Mouse (Mus musculus): ENCODE measurements around the gene Gpr50. TPM values are rescaled to one million over a fixed set of nuclear protein-coding genes. Genes with fewer than 3 reads are reported as not detected.

Gene Gpr50
- polyA plus RNA-seq, 1 experiment from 2014 or later, result 0.21 TPM

- Histone ChIP-seq H3K36me3 (no peaks in the 10 kb centered on the region), H3K9me3 (no peaks in the 10 kb centered on the region), H3K9ac (peak overlapping the region; percentile 16; the same call in 1 of the 2 replicates), H3K27ac (no peak overlapping the region), H3K4me1 (no peaks in the 10 kb centered on the region), H3K27me3 (peaks cover 85% of the 10 kb centered on the region), H3K4me3 (peak overlapping the region; percentile 43), H3K4me2 (peak overlapping the region; percentile 78)
- 6% methylated on average over 15 of the region's 15 CpGs for WGBS
- no peak for ATAC-seq (ENCODE audit: borderline replicate concordance, extremely low read depth, low FRiP score, low TSS enrichment)
Measured at GRCm38 (mm10) chrX:71664688-71665026, 1.2 kb downstream of the Gpr50 start.

- Histone ChIP-seq H3K9ac (no peak overlapping the region), H3K4me2 (no peak overlapping the region), H3K27me3 (peaks cover 31% of the 10 kb centered on the region), H3K4me3 (no peak overlapping the region), H3K9me3 (no peaks in the 10 kb centered on the region), H3K27ac (no peak overlapping the region), H3K36me3 (no peaks in the 10 kb centered on the region), H3K4me1 (no peaks in the 10 kb centered on the region)
- 14% methylated on average over 6 of the region's 6 CpGs for WGBS
- ATAC-seq (ENCODE audit: borderline replicate concordance, extremely low read depth, low FRiP score, low TSS enrichment), result no peak
Measured at GRCm38 (mm10) chrX:71670254-71670653, 6.8 kb downstream of the Gpr50 start.

GRCm38 (mm10) chrX:71700817-71701469 lies 37.5 kb downstream of the Gpr50 start:
- 43% methylated on average over 6 of the region's 6 CpGs for WGBS
- Histone ChIP-seq H3K27me3 (no peaks in the 10 kb centered on the region; the same call in 1 of the 2 replicates), H3K9ac (no peak overlapping the region), H3K9me3 (no peaks in the 10 kb centered on the region), H3K27ac (no peak overlapping the region), H3K4me1 (no peaks in the 10 kb centered on the region), H3K4me2 (no peak overlapping the region), H3K4me3 (no peak overlapping the region), H3K36me3 (no peaks in the 10 kb centered on the region)
- ATAC-seq (ENCODE audit: borderline replicate concordance, extremely low read depth, low FRiP score, low TSS enrichment), result no peak

Other genes starting within 250 kb of the Gpr50 start
- gene Cd99l2, start 170.8 kb upstream of the Gpr50 start, polyA plus RNA-seq (2015; fragmentation: Nextera tagmentation; extraction: Ambion mirVana), result 31.9 and 34.8 TPM in 2 replicates
- gene Hmgb3, start 107.7 kb upstream of the Gpr50 start, polyA plus RNA-seq (2015; fragmentation: Nextera tagmentation; extraction: Ambion mirVana), result 288 and 291 TPM in 2 replicates
- gene Vma21, start 152.3 kb downstream of the Gpr50 start, polyA plus RNA-seq (2015; fragmentation: Nextera tagmentation; extraction: Ambion mirVana), result 44.9 and 50.0 TPM in 2 replicates